Mouse (Mus musculus) mouse embryonic stem cell (cell line): ENCODE results near the gene Fmo2.

ENCODE experiments used
- in situ Hi-C, 2 experiments: fragments of 300-500 bp; cut with MboI; formaldehyde crosslinking; loops; 1 replicate in 1 of 2; 3 replicates in 1 of 2; pipeline ENCODE4 v1.14.3; 2019 to 2020; ENCODE audit warnings: low sequenced_read_pairs in 2 of 2, low pct_unique_long_range_greater_than_20kb in 1 of 2, mixed read lengths in 1 of 2; ENCODE audit not compliant: unreplicated experiment in 1 of 2

The Fmo2 gene

GRCm38 (mm10) chr1:162901879-162902278 lies 3.4 kb upstream of the Fmo2 start:
- in situ Hi-C loops, result no loop called here

DNA sequence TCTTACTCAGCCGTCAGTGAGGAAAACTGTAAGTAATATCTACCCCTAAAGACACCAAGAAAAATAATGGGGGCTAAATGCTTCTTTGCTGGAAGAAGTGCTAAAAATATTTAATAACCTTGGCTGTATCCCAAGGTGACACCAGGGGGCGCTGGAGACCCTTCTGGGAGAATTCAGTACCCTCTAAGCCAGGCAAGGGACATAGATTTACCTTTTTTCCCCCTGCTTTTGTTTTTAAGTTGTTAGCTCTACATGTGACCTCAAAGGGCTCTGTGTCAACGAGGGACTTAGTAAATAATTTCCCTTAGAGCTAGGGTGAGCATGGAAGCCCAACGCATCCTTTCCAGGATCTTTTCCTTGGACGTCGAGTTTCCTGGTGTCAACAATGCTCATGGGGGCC lies 2.6 kb downstream of the Fmo2 start:
- in situ Hi-C loops, result loop anchor here (5.0 to 25.0 kb wide), 2 partner anchors 161 to 166 kb away; no protein-coding TSS in a partner anchor

- in situ Hi-C loops, result loop anchor here in 1 of 2 experiments (25.0 kb wide), 1 partner anchor 169 kb away; no protein-coding TSS in a partner anchor
These were observed 5.5 kb downstream of the Fmo2 start for GRCm38 (mm10) chr1:162893014-162893413.

DNA sequence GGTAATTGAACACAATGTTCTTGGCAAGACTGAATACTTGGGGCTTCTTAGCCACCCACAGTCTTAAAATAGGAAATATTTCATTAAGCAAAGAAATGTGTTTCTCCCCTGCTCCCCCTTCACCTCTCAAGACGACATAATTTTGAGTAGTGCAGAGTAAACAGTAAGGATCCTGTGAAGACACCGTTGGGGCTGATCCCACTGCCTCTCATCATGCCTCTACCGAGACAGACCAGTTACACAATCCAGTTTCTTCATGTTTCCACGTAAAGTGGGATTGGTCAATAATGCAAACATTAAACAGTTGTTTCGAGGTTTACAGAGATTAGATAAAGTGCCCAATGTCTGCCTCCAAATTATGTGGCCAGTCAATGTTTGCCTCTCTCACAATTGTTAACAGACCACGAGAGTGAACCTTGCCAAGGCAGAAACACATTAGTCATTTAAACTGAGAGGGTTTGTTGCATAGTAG lies 6.5 kb downstream of the Fmo2 start:
- in situ Hi-C loops, result loop anchor here in 1 of 2 experiments (25.0 kb wide), 1 partner anchor 170 kb away; no protein-coding TSS in a partner anchor

GRCm38 (mm10) chr1:162888646-162889045 lies 9.9 kb downstream of the Fmo2 start:
- in situ Hi-C loops, result loop anchor here in 1 of 2 experiments (25.0 kb wide), 1 partner anchor 174 kb away; no protein-coding TSS in a partner anchor

DNA sequence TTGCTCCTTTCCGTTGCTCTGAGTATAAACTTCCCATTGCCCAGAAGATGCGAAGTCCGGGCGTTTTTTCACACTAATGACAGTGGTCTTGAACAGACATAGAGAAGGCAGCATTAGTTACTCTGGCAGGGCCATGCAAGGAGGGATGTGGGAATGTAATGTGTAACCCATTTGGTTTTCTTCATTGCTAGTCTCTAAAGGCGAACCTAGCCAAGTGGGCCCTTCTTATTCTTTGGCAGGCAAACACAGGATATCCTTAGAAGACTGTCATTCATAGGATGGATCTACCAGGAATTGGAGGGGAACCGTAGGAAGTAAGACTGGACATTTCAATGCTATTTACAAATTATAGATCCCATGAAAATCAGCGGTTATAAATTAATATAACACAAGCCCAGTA lies 10.9 kb downstream of the Fmo2 start:
- in situ Hi-C loops, result loop anchor here in 1 of 2 experiments (25.0 kb wide), 1 partner anchor 175 kb away; no protein-coding TSS in a partner anchor

GRCm38 (mm10) chr1:162886138-162886816 lies 12.2 kb downstream of the Fmo2 start:
- in situ Hi-C loops, result loop anchor here in 1 of 2 experiments (25.0 kb wide), 1 partner anchor 176 kb away; no protein-coding TSS in a partner anchor

- in situ Hi-C loops, result loop anchor here in 1 of 2 experiments (25.0 kb wide), 1 partner anchor 180 kb away; no protein-coding TSS in a partner anchor
These were observed 15.8 kb downstream of the Fmo2 start for GRCm38 (mm10) chr1:162882681-162883080.

DNA sequence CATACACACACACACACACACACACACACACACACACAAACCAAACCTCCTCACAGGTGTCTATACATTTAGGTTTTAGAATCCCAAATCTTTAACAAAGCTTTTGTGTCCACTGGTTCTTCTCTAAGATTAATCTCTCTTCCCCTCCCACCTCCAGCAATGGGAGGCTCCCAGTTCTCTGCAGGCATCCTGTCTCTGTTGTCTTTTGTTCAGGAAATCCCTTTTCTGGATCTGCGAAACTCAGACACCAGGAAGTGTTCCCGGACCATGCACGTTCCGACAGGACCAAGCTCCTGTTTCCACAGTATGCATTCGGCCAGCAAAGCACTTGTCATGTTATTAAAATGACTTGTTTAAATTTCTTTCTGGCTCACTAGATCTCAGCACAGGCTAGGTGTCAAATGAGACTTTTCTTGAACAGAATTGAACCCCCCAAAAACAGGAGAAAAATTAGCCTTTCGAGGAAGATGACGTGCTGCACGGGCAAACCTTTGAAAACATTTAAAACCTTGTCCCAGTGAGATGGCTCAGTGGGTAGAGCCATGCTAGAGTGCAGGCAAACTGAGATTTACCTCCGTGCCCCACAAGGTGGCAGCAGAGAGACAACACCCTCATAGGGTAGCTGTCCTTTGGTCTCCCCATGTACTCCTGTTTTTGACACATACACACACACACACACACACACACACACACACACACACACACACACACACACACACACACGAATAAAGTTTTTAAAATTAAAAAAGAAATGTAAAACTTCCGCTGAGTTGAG lies 18.7 kb downstream of the Fmo2 start:
- in situ Hi-C loops, result loop anchor here in 1 of 2 experiments (25.0 kb wide), 1 partner anchor 183 kb away; no protein-coding TSS in a partner anchor

GRCm38 (mm10) chr1:162875091-162875490 lies 23.4 kb downstream of the Fmo2 start:
- in situ Hi-C loops, result loop anchor here in 1 of 2 experiments (25.0 kb wide), 1 partner anchor 187 kb away; no protein-coding TSS in a partner anchor

- in situ Hi-C loops, result no loop called here
These were observed 26.7 kb downstream of the Fmo2 start for GRCm38 (mm10) chr1:162871701-162872311.

GRCm38 (mm10) chr1:162870978-162871377 lies 27.5 kb downstream of the Fmo2 start:
- in situ Hi-C loops, result no loop called here

GRCm38 (mm10) chr1:162867396-162867795 lies 31.1 kb downstream of the Fmo2 start:
- in situ Hi-C loops, result no loop called here

GRCm38 (mm10) chr1:162866280-162866681 lies 32.2 kb downstream of the Fmo2 start, which contains the start of gene Fmo1:
Gene Fmo1, minus strand, starts transcription at chr1:162866610.
- in situ Hi-C loops, result no loop called here

DNA sequence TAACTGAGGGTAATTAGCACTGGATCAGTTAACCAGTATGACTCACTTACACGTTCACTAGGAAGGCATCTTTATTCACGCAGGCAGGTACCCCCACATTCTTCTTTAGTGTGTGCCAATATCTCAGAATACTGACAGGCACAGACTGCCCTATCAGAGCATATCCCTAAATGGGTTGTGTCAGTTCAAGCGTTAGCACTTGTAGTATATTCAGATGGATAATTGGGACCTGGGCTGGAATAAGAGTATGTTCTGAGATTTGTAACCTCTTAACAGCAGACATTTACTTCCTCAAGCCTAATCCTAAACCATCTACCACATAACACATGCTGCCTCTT lies 33.1 kb downstream of the Fmo2 start:
- in situ Hi-C loops, result no loop called here

DNA sequence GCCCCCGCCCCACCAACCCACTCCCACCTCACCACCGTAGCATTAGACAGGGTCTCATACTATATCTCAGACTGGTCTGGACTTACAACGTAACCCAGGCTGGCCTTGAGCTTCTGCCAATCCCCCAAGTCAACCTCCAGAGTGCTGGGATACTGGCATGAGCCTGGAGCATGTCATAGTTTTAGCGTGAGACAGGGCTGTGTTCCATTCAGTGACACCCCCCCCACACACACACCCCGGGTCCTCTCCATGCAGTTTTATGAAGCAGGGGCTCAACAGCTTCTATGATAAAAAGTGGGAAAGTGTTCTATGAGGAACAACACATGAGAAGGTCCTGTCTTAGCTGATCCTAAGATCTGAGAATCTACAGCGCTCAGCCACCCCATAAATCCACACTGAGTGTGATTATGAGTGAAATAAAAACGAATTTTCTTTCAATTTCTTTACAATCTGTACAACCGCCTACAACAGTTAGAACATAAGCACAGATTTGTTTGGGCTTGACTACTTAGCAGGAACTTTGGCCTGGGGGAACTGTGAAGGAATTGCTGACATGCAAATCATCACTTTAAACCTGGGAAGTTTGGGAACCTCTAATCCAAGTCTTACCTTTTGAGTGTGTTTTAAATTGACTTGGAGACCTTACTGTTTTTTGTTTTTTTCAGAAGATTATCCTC lies 33.6 kb downstream of the Fmo2 start:
- in situ Hi-C loops, result no loop called here

DNA sequence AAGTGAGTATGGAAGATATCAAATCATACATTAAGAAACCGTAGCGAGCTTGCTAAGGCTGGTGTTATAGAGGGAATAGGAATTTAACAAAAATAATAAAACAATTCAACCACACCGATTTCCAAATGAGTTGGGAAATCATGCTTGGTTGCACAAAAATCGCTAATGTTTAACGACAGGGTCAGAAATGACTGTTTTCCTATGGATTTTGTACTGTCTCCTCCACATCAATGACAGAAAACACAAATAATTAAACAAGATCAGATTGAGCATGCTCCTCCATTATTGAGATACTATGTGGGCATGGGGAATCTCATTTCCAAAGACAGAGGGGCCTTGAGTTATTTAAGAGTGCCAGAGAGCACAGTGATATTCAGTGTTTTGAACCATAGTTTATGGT lies 34.2 kb downstream of the Fmo2 start:
- in situ Hi-C loops, result no loop called here

DNA sequence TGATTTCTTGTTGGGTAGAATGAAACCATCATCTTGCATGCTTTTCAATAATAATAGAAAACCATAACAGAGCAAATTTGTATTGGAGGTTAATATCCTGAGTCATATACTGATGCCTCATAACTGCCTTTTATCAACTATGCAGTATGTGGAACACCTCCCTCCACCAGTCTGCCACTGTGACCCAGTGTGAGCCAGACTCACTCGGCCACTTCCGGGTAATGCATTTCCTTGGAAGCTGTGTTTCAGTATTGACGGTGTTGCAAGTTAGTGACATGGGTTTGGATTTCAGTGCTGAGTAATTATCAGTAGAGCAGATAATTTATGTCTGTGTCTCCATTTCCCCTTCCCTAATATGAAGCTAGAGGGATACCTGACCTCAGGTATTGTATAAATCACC lies 34.9 kb downstream of the Fmo2 start:
- in situ Hi-C loops, result no loop called here
